Mouse (Mus musculus) thymus, postnatal 4 days (tissue): ENCODE measurements around the gene Arid1a.
A peak's percentile ranks its signal among the peaks of the same experiment; 100 is the strongest.

ENCODE experiments used
- DNase-seq: peaks from one replicate; pipeline ENCODE4 v3.0.0; 2021

Gene Arid1a

GRCm38 (mm10) chr4:133756514-133757268 is at the start of gene Arid1a:
Arid1a (minus strand) TSS chr4:133756769.
- DNase-seq: peak; percentile 95

GRCm38 (mm10) chr4:133804401-133805263 is 48.1 kb upstream of the Arid1a start:
- DNase-seq: peak; percentile 52

GRCm38 (mm10) chr4:133800589-133800988 is 44.0 kb upstream of the Arid1a start:
- no peak for DNase-seq

GRCm38 (mm10) chr4:133793269-133793668 is 36.7 kb upstream of the Arid1a start:
- DNase-seq: no peak

- DNase-seq: no peak
Measured at GRCm38 (mm10) chr4:133774570-133775554, 18.3 kb upstream of the Arid1a start.

GRCm38 (mm10) chr4:133769157-133769556 is 12.6 kb upstream of the Arid1a start:
- DNase-seq: no peak

GRCm38 (mm10) chr4:133763112-133763511 is 6.5 kb upstream of the Arid1a start:
- no peak for DNase-seq

GRCm38 (mm10) chr4:133759659-133760058 is 3.1 kb upstream of the Arid1a start:
- DNase-seq: no peak

GRCm38 (mm10) chr4:133757269-133757835 is 783 bp upstream of the Arid1a start:
- peak; percentile 88 for DNase-seq

- peak; percentile 30 for DNase-seq
Measured at GRCm38 (mm10) chr4:133755861-133756371, 653 bp downstream of the Arid1a start.

GRCm38 (mm10) chr4:133754871-133755765 is 1.5 kb downstream of the Arid1a start:
- peak; percentile 25 for DNase-seq

GRCm38 (mm10) chr4:133754238-133754637 is 2.3 kb downstream of the Arid1a start:
- peak; percentile 99 for DNase-seq

GRCm38 (mm10) chr4:133753375-133754190 is 3.0 kb downstream of the Arid1a start:
- DNase-seq: peak; percentile 79

GRCm38 (mm10) chr4:133752449-133753374 is 3.9 kb downstream of the Arid1a start:
- peak; percentile 77 for DNase-seq

- DNase-seq: peak; percentile 61
Measured at GRCm38 (mm10) chr4:133751521-133752448, 4.8 kb downstream of the Arid1a start.

GRCm38 (mm10) chr4:133750184-133750775 is 6.3 kb downstream of the Arid1a start:
- DNase-seq: peak; percentile 28

GRCm38 (mm10) chr4:133735282-133735681 is 21.3 kb downstream of the Arid1a start:
- DNase-seq: no peak
